Mouse (Mus musculus): ENCODE measurements around the gene Hk3.
A peak's percentile ranks its signal among the peaks of the same experiment; 100 is the strongest.

Hk3 gene

GRCm38 (mm10) chr13:55021194-55021779 lies at the start of gene Hk3:
Gene Hk3, minus strand, starts transcription at chr13:55021385.
- DNase-seq: no peak

- DNase-seq: peak; percentile 7
Observed at GRCm38 (mm10) chr13:55069719-55070118, 48.5 kb upstream of the Hk3 start.

- DNase-seq: no peak
Observed at GRCm38 (mm10) chr13:55063276-55063675, 42.1 kb upstream of the Hk3 start.

GRCm38 (mm10) chr13:55058042-55058441 lies 36.9 kb upstream of the Hk3 start:
- DNase-seq: no peak

- no peak for DNase-seq
Observed at GRCm38 (mm10) chr13:55047706-55048105, 26.5 kb upstream of the Hk3 start.

GRCm38 (mm10) chr13:55040016-55040415 lies 18.8 kb upstream of the Hk3 start:
- DNase-seq: no peak

- DNase-seq: no peak
Observed at GRCm38 (mm10) chr13:55024215-55024614, 3.0 kb upstream of the Hk3 start.

GRCm38 (mm10) chr13:55022715-55023114 lies 1.5 kb upstream of the Hk3 start:
- no peak for DNase-seq

GRCm38 (mm10) chr13:55022256-55022655 lies 1.1 kb upstream of the Hk3 start:
- no peak for DNase-seq

GRCm38 (mm10) chr13:55020051-55020450 lies 1.1 kb downstream of the Hk3 start:
- DNase-seq: no peak

GRCm38 (mm10) chr13:55019181-55019580 lies 2.0 kb downstream of the Hk3 start:
- DNase-seq: no peak

- no peak for DNase-seq
Observed at GRCm38 (mm10) chr13:55018700-55019099, 2.5 kb downstream of the Hk3 start.

- DNase-seq: no peak
Observed at GRCm38 (mm10) chr13:55017898-55018599, 3.1 kb downstream of the Hk3 start.

- no peak for DNase-seq
Observed at GRCm38 (mm10) chr13:55017154-55017897, 3.9 kb downstream of the Hk3 start.

- no peak for DNase-seq
Observed at GRCm38 (mm10) chr13:55014451-55014850, 6.7 kb downstream of the Hk3 start.

- DNase-seq: peak; percentile 54
Observed at GRCm38 (mm10) chr13:55013702-55014344, 7.4 kb downstream of the Hk3 start.

GRCm38 (mm10) chr13:55011981-55012478 lies 9.2 kb downstream of the Hk3 start:
- DNase-seq: peak; percentile 69

GRCm38 (mm10) chr13:55011103-55011502 lies 10.1 kb downstream of the Hk3 start:
- no peak for DNase-seq

GRCm38 (mm10) chr13:55008589-55008988 lies 12.6 kb downstream of the Hk3 start:
- DNase-seq: peak; percentile 71

- DNase-seq: no peak
Observed at GRCm38 (mm10) chr13:55006415-55006742, 14.8 kb downstream of the Hk3 start.

- DNase-seq: no peak
Observed at GRCm38 (mm10) chr13:55005691-55006414, 15.3 kb downstream of the Hk3 start.

GRCm38 (mm10) chr13:55004646-55005045 lies 16.5 kb downstream of the Hk3 start:
- no peak for DNase-seq

GRCm38 (mm10) chr13:55002090-55002489 lies 19.1 kb downstream of the Hk3 start:
- DNase-seq: no peak
